Mouse (Mus musculus): ENCODE data around the gene 4930556J24Rik.

DNA sequence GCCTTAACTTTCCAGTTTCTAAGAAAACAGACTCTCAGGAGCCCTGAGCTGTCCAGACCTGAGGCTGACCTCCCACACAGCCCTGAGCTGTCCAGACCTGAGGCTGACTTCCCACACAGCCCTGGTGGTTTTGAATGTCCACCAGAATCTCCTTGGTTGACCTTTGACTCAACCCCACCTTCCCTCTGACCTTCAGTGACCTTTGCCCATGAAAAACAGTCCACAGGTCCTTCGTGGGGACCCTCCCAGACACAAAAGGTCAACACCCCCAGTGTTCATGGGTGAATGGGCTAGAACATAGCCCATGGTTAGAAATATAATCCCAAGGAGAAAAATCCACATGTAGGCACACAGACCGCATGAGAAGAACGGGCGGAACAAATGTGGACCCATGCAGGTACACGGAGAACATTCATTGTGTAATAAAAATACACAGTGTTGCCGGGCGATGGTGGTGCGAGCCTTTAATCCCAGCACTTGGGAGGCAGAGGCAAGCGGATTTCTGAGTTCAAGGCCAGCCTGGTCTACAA lies 42.8 kb downstream of the 4930556J24Rik start:
- no peak for TF ChIP-seq CTCF (IDR thresholded peaks at IDR 0.05; ENCODE audit: low read depth)
- no peak for TF ChIP-seq EP300 (IDR thresholded peaks at IDR 0.05; ENCODE audit: low read depth)

All from heart, postnatal 0 days (tissue).